Mouse (Mus musculus): ENCODE measurements around the gene Ccdc85c.

GRCm38 (mm10) chr12:108317826-108318430, 42.7 kb upstream of the Ccdc85c start:
- TF ChIP-seq CTCF (IDR thresholded peaks at IDR 0.05; ENCODE audit: borderline replicate concordance, control insufficient read depth, extremely low read depth, insufficient read depth, low read length, poor library complexity) (no peak), POLR2A (IDR thresholded peaks at IDR 0.05; ENCODE audit: control insufficient read depth, extremely low read depth, insufficient read depth, low read length, poor library complexity) (no peak)

Measured in thymus, adult 2 months (tissue).